Mouse (Mus musculus) testis, adult 2 months (tissue): Measurements from ENCODE around the gene Ap5z1.

Experiments used
- CTCF ChIP-seq: fragments of 200-500 bp; IDR thresholded peaks from 2 replicates; pipeline ENCODE4 v1.5.1; 2012; ENCODE audit warnings: low read depth, mild to moderate bottlenecking, inconsistent platforms, low read length, moderate library complexity; ENCODE audit not compliant: control insufficient read depth, insufficient read depth, insufficient replicate concordance
- POLR2A ChIP-seq: fragments of 200-500 bp; IDR thresholded peaks from 2 replicates; pipeline ENCODE4 v1.6.1; 2012; ENCODE audit warnings: low read depth, mild to moderate bottlenecking, inconsistent platforms, low read length, moderate library complexity; ENCODE audit not compliant: control insufficient read depth

GRCm38 (mm10) chr5:142477866-142478615 is 14.3 kb downstream of the Ap5z1 start:
- TF ChIP-seq POLR2A (no peak), CTCF (no peak)
